Mouse (Mus musculus) ovary, adult 18-20 months (tissue): ENCODE results near the gene Unc50.

ENCODE experiments used
- DNase-seq: peaks from one replicate; pipeline ENCODE4 v3.0.0; 2022; ENCODE audit warnings: low spot score, mixed read lengths

The Unc50 gene

DNA sequence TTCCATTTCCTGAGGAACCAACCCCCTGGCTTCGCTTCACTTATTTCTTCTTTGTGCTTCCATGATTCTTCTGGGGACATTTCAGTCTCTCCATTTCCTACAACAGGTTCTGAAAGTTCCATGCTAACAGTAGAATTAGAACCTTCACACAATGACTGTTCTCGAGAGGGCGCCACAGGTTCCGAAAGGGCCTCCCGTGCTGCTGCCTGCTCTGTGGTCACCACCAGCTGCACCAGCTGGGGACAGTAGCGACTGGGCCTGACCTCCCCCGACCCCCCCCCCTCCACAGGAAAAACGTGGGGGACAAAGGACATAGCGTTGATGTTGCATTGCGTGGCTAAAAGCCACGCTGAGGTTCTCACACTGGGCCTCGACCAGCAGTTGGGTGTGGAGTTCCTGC lies 58.6 kb downstream of the Unc50 start:
- DNase-seq: no peak
